In genomic region chr5:148645772-148646171, GRCm38 (mm10) we compare ENCODE assay signal across 13 mouse cellular contexts.
DNase-seq lines count a peak whose midpoint lies in the region; ATAC-seq lines count a peak whose summit lies in the region.
"Had no signal": no experiment of that assay in that cellular context is flagged by ENCODE, and none has a peak within 500 bp of the region (broad histone marks: within the 10 kb centered on the region; RNA-seq: fewer than 3 reads in every experiment).

No protein-coding gene starts in this region.

- no peaks in the 10 kb centered on the region for H3K36me3 ChIP-seq in kidney, embryonic 15.5 days
- H3K36me3 ChIP-seq in embryonic facial prominence, embryonic 10.5 days (replicated peaks) = no peaks in the 10 kb centered on the region
- H3K36me3 ChIP-seq in limb, embryonic 10.5 days = no peaks in the 10 kb centered on the region
- H3K36me3 ChIP-seq in hindbrain, embryonic 11.5 days (ENCODE audit: control insufficient read depth, insufficient read depth, low read length) = no peaks in the 10 kb centered on the region
- H3K36me3 ChIP-seq: embryonic facial prominence, embryonic 15.5 days; forebrain, embryonic 10.5 days; hindbrain, embryonic 15.5 days; liver, embryonic 12.5 days had no signal

- no peak for DNase-seq in kidney, postnatal 25 days
- DNase-seq in R1 (ENCODE audit: low read depth, low spot score) = peak; percentile 80
- no peak for DNase-seq in embryonic facial prominence, embryonic 10.5 days (ENCODE audit: low spot score)
- no peak for DNase-seq in limb, embryonic 10.5 days (ENCODE audit: low spot score)
- DNase-seq in cerebellum, postnatal 14 days = no peak
- no peak for DNase-seq in hindbrain, embryonic 11.5 days (ENCODE audit: low spot score)
- DNase-seq: cerebellum, adult 9-10 months; gastrocnemius, postnatal 10 days had no signal

- H3K4me3 ChIP-seq in kidney, embryonic 15.5 days (replicated peaks) = no peak overlapping the region
- no peak overlapping the region for H3K4me3 ChIP-seq in embryonic facial prominence, embryonic 10.5 days
- no peak overlapping the region for H3K4me3 ChIP-seq in limb, embryonic 10.5 days
- no peak overlapping the region for H3K4me3 ChIP-seq in hindbrain, embryonic 11.5 days (ENCODE audit: low read depth, low read length)
- H3K4me3 ChIP-seq: embryonic facial prominence, embryonic 15.5 days; forebrain, embryonic 10.5 days; hindbrain, embryonic 15.5 days; liver, embryonic 12.5 days had no signal

- H3K27me3 ChIP-seq in kidney, embryonic 15.5 days = no peaks in the 10 kb centered on the region
- peaks cover 9% of the 10 kb centered on the region for H3K27me3 ChIP-seq in embryonic facial prominence, embryonic 10.5 days (replicated peaks; ENCODE audit: low read depth, poor library complexity, severe bottlenecking)
- peaks cover 8% of the 10 kb centered on the region for H3K27me3 ChIP-seq in limb, embryonic 10.5 days (ENCODE audit: low read depth, poor library complexity, severe bottlenecking)
- no peaks in the 10 kb centered on the region for H3K27me3 ChIP-seq in hindbrain, embryonic 11.5 days (ENCODE audit: control insufficient read depth, insufficient read depth, low read length)
- H3K27me3 ChIP-seq: embryonic facial prominence, embryonic 15.5 days; hindbrain, embryonic 15.5 days had no signal

- no peaks in the 10 kb centered on the region for H3K9me3 ChIP-seq in kidney, embryonic 15.5 days (replicated peaks)
- H3K9me3 ChIP-seq in embryonic facial prominence, embryonic 10.5 days = peaks cover 4% of the 10 kb centered on the region; the same call in 1 of the 2 replicates
- H3K9me3 ChIP-seq in limb, embryonic 10.5 days (replicated peaks) = no peaks in the 10 kb centered on the region
- H3K9me3 ChIP-seq in hindbrain, embryonic 11.5 days (ENCODE audit: control insufficient read depth, low read length) = no peaks in the 10 kb centered on the region
- H3K9me3 ChIP-seq: embryonic facial prominence, embryonic 15.5 days; hindbrain, embryonic 15.5 days had no signal

- peak overlapping the region; percentile 20; the same call in 1 of the 2 replicates for H3K4me2 ChIP-seq in kidney, embryonic 15.5 days
- no peak overlapping the region for H3K4me2 ChIP-seq in hindbrain, embryonic 11.5 days (replicated peaks; ENCODE audit: low read depth, low read length)
- H3K4me2 ChIP-seq: embryonic facial prominence, embryonic 15.5 days; hindbrain, embryonic 15.5 days; liver, embryonic 12.5 days had no signal

- H3K4me1 ChIP-seq in kidney, embryonic 15.5 days = peaks cover 19% of the 10 kb centered on the region
- peaks cover 23% of the 10 kb centered on the region for H3K4me1 ChIP-seq in embryonic facial prominence, embryonic 10.5 days
- H3K4me1 ChIP-seq in limb, embryonic 10.5 days = peaks cover 35% of the 10 kb centered on the region
- H3K4me1 ChIP-seq in hindbrain, embryonic 11.5 days (replicated peaks; ENCODE audit: control insufficient read depth, insufficient read depth, low read length) = no peaks in the 10 kb centered on the region
- H3K4me1 ChIP-seq: hindbrain, embryonic 15.5 days; liver, embryonic 12.5 days had no signal

- ATAC-seq in kidney, embryonic 15.5 days (replicated peaks; ENCODE audit: low FRiP score) = peak; percentile 44; the same call in 1 of the 2 replicates
- no peak for ATAC-seq in hindbrain, embryonic 11.5 days (ENCODE audit: low FRiP score)
- ATAC-seq: liver, embryonic 12.5 days had no signal

- 14% methylated on average over 4 of the region's 4 CpGs for WGBS in kidney, embryonic 15.5 days
- 68% methylated on average over 4 of the region's 4 CpGs for WGBS in embryonic facial prominence, embryonic 10.5 days
- WGBS in limb, embryonic 10.5 days = 77% methylated on average over 4 of the region's 4 CpGs
- 66% methylated on average over 4 of the region's 4 CpGs for WGBS in hindbrain, embryonic 11.5 days

- no peak overlapping the region for H3K9ac ChIP-seq in kidney, embryonic 15.5 days
- H3K9ac ChIP-seq in hindbrain, embryonic 11.5 days (ENCODE audit: low read depth, low read length) = no peak overlapping the region
- H3K9ac ChIP-seq: embryonic facial prominence, embryonic 15.5 days; hindbrain, embryonic 15.5 days; liver, embryonic 12.5 days had no signal

- H3K27ac ChIP-seq in kidney, embryonic 15.5 days = peak overlapping the region; percentile 84
- H3K27ac ChIP-seq in embryonic facial prominence, embryonic 10.5 days (replicated peaks) = 0 out of 2 replicates have a peak overlapping the region, but pooled peaks have one; percentile 24
- H3K27ac ChIP-seq in limb, embryonic 10.5 days = peak overlapping the region; percentile 46; the same call in 1 of the 2 replicates
- H3K27ac ChIP-seq in hindbrain, embryonic 11.5 days (ENCODE audit: low read depth, low read length) = no peak overlapping the region
- H3K27ac ChIP-seq: embryonic facial prominence, embryonic 15.5 days; forebrain, embryonic 10.5 days; hindbrain, embryonic 15.5 days; liver, embryonic 12.5 days had no signal
